Mouse (Mus musculus) CH12.LX (cell line): ENCODE measurements around the gene Asb13.

Experiments used
- BHLHE40 ChIP-seq: IDR thresholded peaks from 2 replicates; pipeline ENCODE4 v1.6.1; 2011; ENCODE audit warnings: mild to moderate bottlenecking, low read depth, low read length, improper control_type of control experiment
- CTCF ChIP-seq, 2 experiments: IDR thresholded peaks in 1 of 2; conservative IDR thresholded peaks in 1 of 2; 2 replicates each; pipeline ENCODE4 v1.5.1; 2011 to 2012; ENCODE audit warnings: low read depth in 2 of 2, low read length in 2 of 2, improper control_type of control experiment in 1 of 2, inconsistent platforms in 1 of 2, mild to moderate bottlenecking in 1 of 2, moderate library complexity in 1 of 2
- NRF1 ChIP-seq: IDR thresholded peaks from 2 replicates; pipeline ENCODE4 v1.6.1; 2014; ENCODE audit warnings: low read depth, mild to moderate bottlenecking, inconsistent platforms, low read length, improper control_type of control experiment, moderate library complexity
- POLR2A ChIP-seq: IDR thresholded peaks from 2 replicates; pipeline ENCODE4 v1.6.1; 2011; ENCODE audit warnings: low read depth, mild to moderate bottlenecking, improper control_type of control experiment, low read length
- SMC3 ChIP-seq: IDR thresholded peaks from 2 replicates; pipeline ENCODE4 v1.6.1; 2011; ENCODE audit warnings: low read depth, low read length, improper control_type of control experiment
- ZC3H11A ChIP-seq: IDR thresholded peaks from 2 replicates; pipeline ENCODE4 v1.6.1; 2012; ENCODE audit warnings: low read depth, mild to moderate bottlenecking, inconsistent platforms, low read length, improper control_type of control experiment

DNA sequence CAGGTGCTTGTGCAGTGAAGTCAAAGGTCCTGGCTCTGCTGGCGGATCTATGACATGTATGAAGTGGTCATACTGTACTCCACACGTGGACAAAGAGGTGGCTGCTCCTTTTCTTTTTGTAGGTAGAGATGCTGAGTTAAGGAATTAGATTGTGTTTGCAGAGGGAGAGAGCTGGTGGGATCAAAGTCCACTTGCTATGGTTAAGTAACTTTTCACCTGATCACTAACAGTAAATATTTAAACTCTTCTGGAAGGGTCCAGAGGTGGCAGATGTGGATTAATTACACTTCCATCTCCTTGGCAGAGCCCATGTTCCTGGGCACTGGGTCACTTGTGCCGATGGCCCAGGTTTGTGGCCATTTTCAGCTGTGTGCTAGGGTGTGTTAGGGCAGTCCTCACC lies 12.1 kb downstream of the Asb13 start:
- TF ChIP-seq CTCF (conservative IDR thresholded peaks at IDR 0.05 in 1 of 2, IDR thresholded peaks at IDR 0.05 in 1 of 2; ENCODE audit: low read depth in 2 of 2, low read length in 2 of 2) = no peak
- TF ChIP-seq POLR2A = no peak
- no peak for TF ChIP-seq SMC3
- no peak for TF ChIP-seq NRF1
- TF ChIP-seq BHLHE40 = no peak
- no peak for TF ChIP-seq ZC3H11A
